Mouse (Mus musculus) kidney, embryonic 15.5 days (tissue): ENCODE results near the gene Pla2g1b. TPM values are rescaled to one million over a fixed set of nuclear protein-coding genes. Genes with fewer than 3 reads are reported as not detected.
A peak's percentile ranks its signal among the peaks of the same experiment; 100 is the strongest.

Source experiments
- ATAC-seq: fragments of 200-750 bp; cut with Nextera tagmentation; replicated peaks from 2 replicates; pipeline ENCODE4 v1.8.0; 2017; ENCODE audit warnings: moderate TSS enrichment; ENCODE audit not compliant: low FRiP score
- H3K27ac ChIP-seq: fragments of 300-500 bp; sonication (generic); 2 replicates; pipeline ENCODE4 v1.5.1; 2015; ENCODE audit warnings: mild to moderate bottlenecking, inconsistent platforms
- H3K27me3 ChIP-seq: fragments of 300-500 bp; sonication (generic); 2 replicates; pipeline ENCODE4 v1.6.1; 2015; ENCODE audit warnings: inconsistent platforms
- H3K36me3 ChIP-seq: fragments of 300-500 bp; sonication (generic); 2 replicates; pipeline ENCODE4 v1.6.1; 2015; ENCODE audit warnings: inconsistent platforms
- H3K4me1 ChIP-seq: fragments of 300-500 bp; sonication (generic); 2 replicates; pipeline ENCODE4 v1.6.1; 2015; ENCODE audit warnings: inconsistent platforms
- H3K4me2 ChIP-seq: fragments of 300-500 bp; sonication (generic); 2 replicates; pipeline ENCODE4 v1.6.1; 2015; ENCODE audit warnings: moderate library complexity, mild to moderate bottlenecking, inconsistent platforms
- H3K4me3 ChIP-seq: fragments of 300-500 bp; sonication (generic); replicated peaks from 2 replicates; pipeline ENCODE4 v1.5.1; 2015; ENCODE audit warnings: mild to moderate bottlenecking, inconsistent platforms
- H3K9ac ChIP-seq: fragments of 300-500 bp; sonication (generic); 2 replicates; pipeline ENCODE4 v1.6.1; 2015; ENCODE audit warnings: mild to moderate bottlenecking, inconsistent platforms
- H3K9me3 ChIP-seq: fragments of 300-500 bp; sonication (generic); replicated peaks from 2 replicates; pipeline ENCODE4 v1.6.1; 2016; ENCODE audit warnings: inconsistent platforms
- WGBS: fragments of 180-500 bp; shearing (Covaris S2); methylation state at CpG from one replicate; pipeline ENCODE4 v1.1.7; 2015; ENCODE audit warnings: mixed read lengths; 5-methylcytosine and 5-hydroxymethylcytosine counted together
- polyA plus RNA-seq: library from polyadenylated mRNA; unstranded; fragments of >200 nt; fragmentation: Nextera tagmentation; extraction: Ambion mirVana; gene quantifications from 2 replicates; pipeline ENCODE4 v1.2.1, GENCODE M21; 2015

Gene Pla2g1b
- polyA plus RNA-seq, 1 experiment from 2014 or later: 0.61 TPM

GRCm38 (mm10) chr5:115522531-115522930, 56.5 kb downstream of the Pla2g1b start:
- H3K9ac ChIP-seq: no peak overlapping the region
- H3K4me1 ChIP-seq: peaks cover 69% of the 10 kb centered on the region
- no peak for ATAC-seq
- H3K9me3 ChIP-seq: no peaks in the 10 kb centered on the region
- peak overlapping the region; percentile 89 for H3K27ac ChIP-seq
- H3K4me3 ChIP-seq: no peak overlapping the region
- H3K27me3 ChIP-seq: no peaks in the 10 kb centered on the region
- 76% methylated on average over 4 of the region's 4 CpGs for WGBS
- 0 out of 2 replicates have a peak, but pooled peaks cover 2% of the 10 kb centered on the region for H3K36me3 ChIP-seq
- H3K4me2 ChIP-seq: 0 out of 2 replicates have a peak overlapping the region, but pooled peaks have one; percentile 19

DNA sequence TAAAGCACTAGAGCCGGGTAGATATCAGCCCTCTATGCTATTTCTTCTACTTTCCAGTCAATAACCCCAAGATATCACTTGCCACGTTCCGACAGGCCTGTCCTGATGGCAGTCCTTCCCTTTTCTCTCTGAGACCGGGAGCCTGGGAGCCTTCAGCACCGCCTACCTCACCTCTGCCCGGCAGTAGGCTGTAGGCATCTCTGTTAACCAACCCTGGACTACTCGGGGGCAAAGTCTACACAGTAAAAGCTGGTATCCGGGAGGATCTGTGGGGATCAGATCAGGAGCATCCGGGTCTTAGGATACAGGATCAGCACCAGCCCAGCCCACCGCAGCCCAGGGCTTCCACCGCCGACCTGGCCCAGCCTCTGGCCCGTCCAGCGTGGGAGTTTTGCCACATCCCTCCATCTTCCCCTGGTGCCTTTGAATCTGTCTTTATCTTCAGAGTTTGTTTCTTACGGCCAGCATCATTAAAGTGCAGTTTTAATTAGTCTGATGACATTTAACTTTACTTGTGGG, 57.0 kb downstream of the Pla2g1b start:
- H3K27me3 ChIP-seq: no peaks in the 10 kb centered on the region
- no peak for ATAC-seq
- H3K27ac ChIP-seq: peak overlapping the region; percentile 89
- no peaks in the 10 kb centered on the region for H3K9me3 ChIP-seq
- H3K36me3 ChIP-seq: 0 out of 2 replicates have a peak, but pooled peaks cover 2% of the 10 kb centered on the region
- WGBS: 61% methylated on average over 15 of the region's 15 CpGs
- H3K4me2 ChIP-seq: 0 out of 2 replicates have a peak overlapping the region, but pooled peaks have one; percentile 19
- peaks cover 71% of the 10 kb centered on the region for H3K4me1 ChIP-seq
- no peak overlapping the region; the same call in 1 of the 2 replicates for H3K9ac ChIP-seq
- H3K4me3 ChIP-seq: no peak overlapping the region

- ATAC-seq: peak; percentile 82
- 0 out of 2 replicates have a peak, but pooled peaks cover 2% of the 10 kb centered on the region for H3K36me3 ChIP-seq
- H3K4me3 ChIP-seq: 0 out of 2 replicates have a peak overlapping the region, but pooled peaks have one; percentile 1
- 9% methylated on average over 15 of the region's 15 CpGs for WGBS
- no peaks in the 10 kb centered on the region for H3K9me3 ChIP-seq
- H3K27me3 ChIP-seq: no peaks in the 10 kb centered on the region
- H3K27ac ChIP-seq: peak overlapping the region; percentile 89
- H3K4me2 ChIP-seq: peak overlapping the region; percentile 44
- no peak overlapping the region for H3K9ac ChIP-seq
- H3K4me1 ChIP-seq: peaks cover 79% of the 10 kb centered on the region
Observed at GRCm38 (mm10) chr5:115523971-115524370, 57.9 kb downstream of the Pla2g1b start.

Other genes with a start within 250 kb of the Pla2g1b start
- 114 and 123 TPM in 2 replicates for gene Pop5, start 230.4 kb upstream of the Pla2g1b start, polyA plus RNA-seq
- 134 and 142 TPM in 2 replicates for gene Rnf10, start 193.4 kb upstream of the Pla2g1b start, polyA plus RNA-seq
- 51.0 and 51.2 TPM in 2 replicates for gene Coq5, start 186.6 kb upstream of the Pla2g1b start, polyA plus RNA-seq
- 1,617 and 1,807 TPM in 2 replicates for gene Dynll1, start 165.3 kb upstream of the Pla2g1b start, polyA plus RNA-seq
- gene Srsf9, start 139.1 kb upstream of the Pla2g1b start, polyA plus RNA-seq: 301 and 315 TPM in 2 replicates
- gene Gatc, start 125.1 kb upstream of the Pla2g1b start, polyA plus RNA-seq: 27.9 and 29.2 TPM in 2 replicates
- gene Triap1, start 125.0 kb upstream of the Pla2g1b start, polyA plus RNA-seq: 56.2 and 58.2 TPM in 2 replicates
- 981 and 995 TPM in 2 replicates for gene Cox6a1, start 117.3 kb upstream of the Pla2g1b start, polyA plus RNA-seq
- 21.1 and 22.0 TPM in 2 replicates for gene Msi1, start 36.7 kb upstream of the Pla2g1b start, polyA plus RNA-seq
- gene Sirt4, start 18.5 kb downstream of the Pla2g1b start, polyA plus RNA-seq: 24.6 and 25.0 TPM in 2 replicates
- 51.7 and 56.1 TPM in 2 replicates for gene Pxn, start 40.4 kb downstream of the Pla2g1b start, polyA plus RNA-seq
- 1,539 and 1,600 TPM in 2 replicates for gene Rplp0, start 93.2 kb downstream of the Pla2g1b start, polyA plus RNA-seq
- 44.3 and 49.3 TPM in 2 replicates for gene Gcn1l1, start 99.0 kb downstream of the Pla2g1b start, polyA plus RNA-seq
- 16.0 and 16.2 TPM in 2 replicates for gene Rab35, start 165.6 kb downstream of the Pla2g1b start, polyA plus RNA-seq